Mouse (Mus musculus) cerebellum, postnatal 10 days (tissue): ENCODE results near the gene Gp1bb.
A peak's percentile ranks its signal among the peaks of the same experiment; 100 is the strongest.

Experiments
- DNase-seq, 2 experiments: peaks; one replicate each; pipeline ENCODE4 v3.0.0; 2021; ENCODE audit warnings: mixed read lengths in 2 of 2

Gene Gp1bb

GRCm38 (mm10) chr16:18598006-18598405 lies 24.2 kb downstream of the Gp1bb start:
- no peak for DNase-seq

GRCm38 (mm10) chr16:18596255-18596654 lies 25.9 kb downstream of the Gp1bb start:
- DNase-seq: no peak

GRCm38 (mm10) chr16:18593930-18594329 lies 28.3 kb downstream of the Gp1bb start:
- no peak for DNase-seq

- DNase-seq: peak in 1 of 2 experiments; percentile 31
These were observed 30.9 kb downstream of the Gp1bb start for GRCm38 (mm10) chr16:18591047-18592018.

- DNase-seq: peak in 1 of 2 experiments; percentile 33
These were observed 32.1 kb downstream of the Gp1bb start, which contains the start of gene Tbx1 for GRCm38 (mm10) chr16:18589804-18590790. Gene Tbx1, minus strand, starts transcription at chr16:18590671.

- DNase-seq: no peak
These were observed 33.1 kb downstream of the Gp1bb start for GRCm38 (mm10) chr16:18589080-18589621.

- DNase-seq: no peak
These were observed 33.5 kb downstream of the Gp1bb start for GRCm38 (mm10) chr16:18588738-18589055.

- DNase-seq: peak; percentile 44 to 48
These were observed 34.1 kb downstream of the Gp1bb start for GRCm38 (mm10) chr16:18587847-18588737.

- DNase-seq: no peak
These were observed 35.2 kb downstream of the Gp1bb start for GRCm38 (mm10) chr16:18586906-18587546.

- DNase-seq: peak in 1 of 2 experiments; percentile 43
These were observed 35.9 kb downstream of the Gp1bb start for GRCm38 (mm10) chr16:18586076-18586905.

- peak in 1 of 2 experiments; percentile 37 for DNase-seq
These were observed 36.5 kb downstream of the Gp1bb start for GRCm38 (mm10) chr16:18585676-18586075.

- no peak for DNase-seq
These were observed 37.2 kb downstream of the Gp1bb start for GRCm38 (mm10) chr16:18584901-18585510.

GRCm38 (mm10) chr16:18583673-18584357 lies 38.4 kb downstream of the Gp1bb start:
- DNase-seq: no peak

GRCm38 (mm10) chr16:18583169-18583568 lies 39.0 kb downstream of the Gp1bb start:
- DNase-seq: no peak

GRCm38 (mm10) chr16:18582426-18583148 lies 39.6 kb downstream of the Gp1bb start:
- no peak for DNase-seq

GRCm38 (mm10) chr16:18581623-18582205 lies 40.5 kb downstream of the Gp1bb start:
- peak; percentile 45 to 46 for DNase-seq

GRCm38 (mm10) chr16:18581050-18581622 lies 41.1 kb downstream of the Gp1bb start:
- DNase-seq: no peak

GRCm38 (mm10) chr16:18580389-18580788 lies 41.8 kb downstream of the Gp1bb start:
- DNase-seq: no peak
